Mouse (Mus musculus) forebrain, embryonic 14.5 days (tissue): ENCODE measurements around the gene Prap1. TPM values are rescaled to one million over a fixed set of nuclear protein-coding genes. Genes with fewer than 3 reads are reported as not detected.

Experiments used
- ATAC-seq: fragments of 200-750 bp; cut with Nextera tagmentation; 2 replicates; pipeline ENCODE4 v1.8.0; 2017; ENCODE audit warnings: mild to moderate bottlenecking, moderate library complexity
- DNase-seq: peaks from one replicate; pipeline ENCODE4 v3.0.0-alpha.2; 2015; ENCODE audit warnings: low spot score
- H3K27ac ChIP-seq: fragments of 300-500 bp; sonication (generic); 2 replicates; pipeline ENCODE4 v1.5.1; 2014; ENCODE audit warnings: low read depth, mild to moderate bottlenecking, control low read depth, low read length, moderate library complexity
- H3K27me3 ChIP-seq: fragments of 300-500 bp; sonication (generic); replicated peaks from 2 replicates; pipeline ENCODE4 v1.6.1; 2014; ENCODE audit warnings: low read length, control low read depth, mixed read lengths; ENCODE audit not compliant: control insufficient read depth, insufficient read depth
- H3K36me3 ChIP-seq: fragments of 300-500 bp; sonication (generic); 2 replicates; pipeline ENCODE4 v1.6.1; 2014; ENCODE audit warnings: low read length, control low read depth; ENCODE audit not compliant: control insufficient read depth, insufficient read depth
- H3K4me1 ChIP-seq: fragments of 300-500 bp; sonication (generic); 2 replicates; pipeline ENCODE4 v1.6.1; 2014; ENCODE audit warnings: antibody characterized with exemption, low read length, control low read depth; ENCODE audit not compliant: control insufficient read depth, insufficient read depth
- H3K4me2 ChIP-seq: fragments of 300-500 bp; sonication (generic); 2 replicates; pipeline ENCODE4 v1.6.1; 2014; ENCODE audit warnings: mild to moderate bottlenecking, control low read depth, low read length
- H3K4me3 ChIP-seq: fragments of 300-500 bp; sonication (generic); 2 replicates; pipeline ENCODE4 v1.5.1; 2014; ENCODE audit warnings: low read depth, low read length, control low read depth
- H3K9ac ChIP-seq: fragments of 300-500 bp; sonication (generic); 2 replicates; pipeline ENCODE4 v1.6.1; 2014; ENCODE audit warnings: mild to moderate bottlenecking, low read length, control low read depth, moderate library complexity
- H3K9me3 ChIP-seq: fragments of 300-500 bp; sonication (generic); replicated peaks from 2 replicates; pipeline ENCODE4 v1.6.1; 2016; ENCODE audit warnings: low read length, control low read depth, mixed read lengths; ENCODE audit not compliant: control insufficient read depth
- WGBS: fragments of 180-500 bp; shearing (Covaris S2); extraction: QIAGEN DNeasy Blood & Tissue Kit; methylation state at CpG from one replicate; pipeline ENCODE4 v1.1.7; 2014; 5-methylcytosine and 5-hydroxymethylcytosine counted together
- polyA plus RNA-seq: library from polyadenylated mRNA; unstranded; fragments of >200 nt; fragmentation: Nextera tagmentation; extraction: Ambion mirVana; gene quantifications from 2 replicates; pipeline ENCODE4 v1.2.1, GENCODE M21; 2014

Gene Prap1
- not detected in 2 replicates for polyA plus RNA-seq

DNA sequence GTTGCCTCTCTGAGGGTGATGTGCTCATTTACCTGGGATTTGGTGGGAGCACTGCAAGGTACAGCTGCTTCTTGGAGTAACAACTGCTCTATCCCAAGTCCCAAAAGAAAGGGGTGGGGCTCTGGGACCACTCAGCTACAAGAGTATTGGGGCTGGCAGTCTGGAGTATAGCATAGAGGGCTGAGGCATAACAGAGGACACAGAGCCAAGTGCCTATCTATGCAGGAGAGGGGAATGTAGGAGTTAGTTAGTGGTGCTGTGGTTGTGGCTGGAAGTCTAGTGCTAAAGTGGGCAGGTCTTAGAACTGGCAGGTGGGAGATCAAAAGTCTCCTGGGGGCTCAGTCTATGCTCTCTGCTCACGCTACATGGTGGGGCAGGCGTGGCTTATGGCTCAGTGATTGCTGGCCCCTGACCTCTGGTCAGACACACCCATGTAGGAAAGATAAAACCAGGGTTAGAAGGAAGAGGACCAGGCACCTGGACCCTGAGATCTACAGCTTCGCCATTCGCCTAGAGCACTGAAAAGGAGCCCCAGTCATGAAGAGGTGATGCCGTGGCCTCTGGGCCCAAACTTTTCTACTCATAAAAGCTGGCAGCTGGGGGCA is at the start of gene Prap1:
TSS of gene Prap1 (plus strand) at position 472 of the 605 bp plus-strand sequence.
- H3K27me3 ChIP-seq = no peaks in the 10 kb centered on the region
- H3K4me1 ChIP-seq = no peaks in the 10 kb centered on the region
- no peak for DNase-seq
- no peaks in the 10 kb centered on the region for H3K36me3 ChIP-seq
- no peak within 1 kb of the TSS for H3K9ac ChIP-seq
- H3K27ac ChIP-seq = no peak within 1 kb of the TSS
- H3K4me3 ChIP-seq = no peak within 1 kb of the TSS
- ATAC-seq = no peak
- H3K9me3 ChIP-seq = no peaks in the 10 kb centered on the region
- no peak within 1 kb of the TSS for H3K4me2 ChIP-seq
- WGBS = 68% methylated on average over 5 of the region's 5 CpGs

- peaks cover 64% of the 10 kb centered on the region for H3K27me3 ChIP-seq
- no peak for DNase-seq
- H3K36me3 ChIP-seq = peaks cover 5% of the 10 kb centered on the region
- no peak overlapping the region for H3K9ac ChIP-seq
- H3K4me2 ChIP-seq = no peak overlapping the region
- peaks cover 15% of the 10 kb centered on the region for H3K4me1 ChIP-seq
- H3K4me3 ChIP-seq = no peak overlapping the region
- no peaks in the 10 kb centered on the region for H3K9me3 ChIP-seq
- WGBS = 81% methylated on average over 4 of the region's 4 CpGs
- H3K27ac ChIP-seq = no peak overlapping the region
- ATAC-seq = no peak
These were observed 47.6 kb upstream of the Prap1 start for GRCm38 (mm10) chr7:140045546-140045945.

- no peaks in the 10 kb centered on the region for H3K9me3 ChIP-seq
- peaks cover 82% of the 10 kb centered on the region for H3K27me3 ChIP-seq
- no peaks in the 10 kb centered on the region for H3K36me3 ChIP-seq
- DNase-seq (peak; percentile 46), ATAC-seq (peak; percentile 56)
- H3K4me1 ChIP-seq = peaks cover 15% of the 10 kb centered on the region
- 0 out of 2 replicates have a peak overlapping the region, but pooled peaks have one; percentile 40 for H3K9ac ChIP-seq
- peak overlapping the region; percentile 33 for H3K4me3 ChIP-seq
- H3K4me2 ChIP-seq = peak overlapping the region; percentile 65
- H3K27ac ChIP-seq = no peak overlapping the region
- WGBS = under 1% methylated on average over 33 of the region's 33 CpGs
These were observed 45.3 kb upstream of the Prap1 start for GRCm38 (mm10) chr7:140047811-140048311.

- WGBS = under 1% methylated on average over 56 of the region's 56 CpGs
- H3K4me1 ChIP-seq = peaks cover 15% of the 10 kb centered on the region
- H3K4me2 ChIP-seq = peak within 1 kb of the TSS; percentile 65
- peak within 1 kb of the TSS; percentile 43 for H3K9ac ChIP-seq
- ATAC-seq (peak; percentile 2), DNase-seq (no peak)
- peak within 1 kb of the TSS; percentile 33 for H3K4me3 ChIP-seq
- H3K27me3 ChIP-seq = peaks cover 84% of the 10 kb centered on the region
- H3K9me3 ChIP-seq = no peaks in the 10 kb centered on the region
- H3K36me3 ChIP-seq = no peaks in the 10 kb centered on the region
- no peak within 1 kb of the TSS for H3K27ac ChIP-seq
These were observed 44.7 kb upstream of the Prap1 start, which contains the start of gene Msx3 for GRCm38 (mm10) chr7:140048361-140049114. Gene Msx3 (minus strand): TSS chr7:140049089.

DNA sequence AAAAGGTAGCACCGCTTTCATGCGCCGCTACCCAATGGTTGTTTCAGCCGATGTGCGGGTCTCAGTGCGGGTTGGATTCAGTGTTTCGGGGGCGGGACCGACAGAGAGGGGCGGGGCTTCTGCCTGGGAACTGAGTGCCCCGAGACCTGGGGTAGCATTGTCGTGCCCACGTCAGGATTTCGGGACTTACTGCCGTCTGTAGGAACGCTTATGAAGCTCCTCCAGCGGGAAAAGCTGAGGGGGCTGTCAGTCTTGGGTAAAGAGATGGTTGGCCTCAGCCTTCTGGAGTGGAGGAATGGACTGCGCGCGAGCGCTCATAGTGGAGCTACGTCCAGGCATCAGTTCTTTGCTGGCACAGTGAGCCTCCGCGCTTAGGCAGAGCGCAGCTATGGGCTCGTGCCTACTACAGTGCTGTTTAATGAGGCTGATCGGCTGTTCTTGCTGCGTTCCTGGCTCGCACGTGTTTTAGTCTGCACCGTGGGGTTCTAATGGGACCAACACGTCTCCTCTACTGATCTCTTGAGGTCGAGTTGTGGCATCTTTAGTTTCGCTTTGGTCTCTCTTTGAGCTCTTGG is 44.0 kb upstream of the Prap1 start:
- H3K27ac ChIP-seq = no peak overlapping the region
- peaks cover 15% of the 10 kb centered on the region for H3K4me1 ChIP-seq
- H3K4me3 ChIP-seq = peak overlapping the region; percentile 33
- ATAC-seq = peak; percentile 77
- no peaks in the 10 kb centered on the region for H3K9me3 ChIP-seq
- peaks cover 83% of the 10 kb centered on the region for H3K27me3 ChIP-seq
- no peak overlapping the region; the same call in 1 of the 2 replicates for H3K9ac ChIP-seq
- no peaks in the 10 kb centered on the region for H3K36me3 ChIP-seq
- peak overlapping the region; percentile 65 for H3K4me2 ChIP-seq
- DNase-seq = peak; percentile 70
- under 1% methylated on average over 34 of the region's 34 CpGs for WGBS

DNA sequence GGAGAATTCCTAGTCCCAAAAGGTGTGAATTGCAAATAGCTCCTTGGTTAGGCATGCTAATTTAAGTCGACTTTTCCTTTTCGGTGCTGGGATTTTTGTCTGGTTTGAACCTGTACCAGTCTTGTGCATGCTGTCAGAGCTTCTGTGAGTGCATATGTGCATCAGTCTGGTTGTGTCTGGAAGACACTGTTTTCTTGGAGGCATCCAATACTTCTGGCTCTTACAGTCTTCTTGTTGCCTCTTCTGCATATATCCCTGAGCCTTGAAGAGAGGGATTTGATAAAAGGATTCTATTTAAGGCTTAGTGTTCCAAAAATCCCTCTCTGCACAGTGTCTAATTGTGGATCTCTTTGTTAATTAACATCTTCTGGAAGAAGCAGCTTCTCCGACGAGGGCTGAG is 39.1 kb upstream of the Prap1 start:
- Histone ChIP-seq H3K27ac (no peak overlapping the region), H3K36me3 (no peaks in the 10 kb centered on the region), H3K9ac (no peak overlapping the region), H3K27me3 (peaks cover 38% of the 10 kb centered on the region), H3K4me1 (peaks cover 19% of the 10 kb centered on the region), H3K9me3 (no peaks in the 10 kb centered on the region), H3K4me3 (no peak overlapping the region), H3K4me2 (no peak overlapping the region)
- 80% methylated on average over 4 of the region's 4 CpGs for WGBS
- no peak for DNase-seq
- no peak for ATAC-seq

GRCm38 (mm10) chr7:140057413-140058407 is 35.5 kb upstream of the Prap1 start:
- peaks cover 33% of the 10 kb centered on the region for H3K4me1 ChIP-seq
- ATAC-seq (peak; percentile 78), DNase-seq (peak; percentile 90)
- H3K27ac ChIP-seq = peak overlapping the region; percentile 91
- H3K9me3 ChIP-seq = no peaks in the 10 kb centered on the region
- peak overlapping the region; percentile 46 for H3K4me3 ChIP-seq
- H3K36me3 ChIP-seq = no peaks in the 10 kb centered on the region
- peak overlapping the region; percentile 83 for H3K4me2 ChIP-seq
- 3% methylated on average over 52 of the region's 53 CpGs for WGBS
- peak overlapping the region; percentile 83 for H3K9ac ChIP-seq
- peaks cover 8% of the 10 kb centered on the region; the same call in 1 of the 2 replicates for H3K27me3 ChIP-seq

DNA sequence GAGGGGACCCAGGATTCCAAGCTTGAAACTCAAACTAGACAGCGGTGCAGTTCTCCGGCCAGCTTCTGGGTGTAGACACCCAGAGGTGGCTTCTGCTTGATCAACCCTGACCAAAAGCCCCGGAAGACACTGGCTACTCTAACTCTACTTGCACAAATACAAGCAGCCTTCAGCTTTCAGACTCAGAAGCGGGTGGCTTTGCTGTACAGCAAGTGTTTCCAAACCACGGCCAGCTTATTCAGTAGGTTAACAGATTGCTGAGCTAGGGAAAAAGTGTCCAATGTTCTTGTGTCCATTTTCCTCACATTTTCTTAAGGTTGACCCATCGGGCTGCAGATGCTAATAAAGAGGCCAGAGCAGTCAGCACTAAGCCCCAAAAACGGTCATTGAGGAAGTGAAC is 34.7 kb upstream of the Prap1 start:
- Histone ChIP-seq H3K9me3 (no peaks in the 10 kb centered on the region), H3K27ac (peak overlapping the region; percentile 91), H3K9ac (peak overlapping the region; percentile 83), H3K4me3 (peak overlapping the region; percentile 46), H3K36me3 (no peaks in the 10 kb centered on the region), H3K4me1 (peaks cover 33% of the 10 kb centered on the region), H3K27me3 (peaks cover 6% of the 10 kb centered on the region; the same call in 1 of the 2 replicates), H3K4me2 (peak overlapping the region; percentile 83)
- DNase-seq = no peak
- WGBS = 5% methylated on average over 7 of the region's 7 CpGs
- ATAC-seq = no peak
